Mouse (Mus musculus) MEL (cell line): Measurements from ENCODE around the gene Trmt61a. TPM values are rescaled to one million over a fixed set of nuclear protein-coding genes. Genes with fewer than 3 reads are reported as not detected.

Source experiments
- DNase-seq: peaks from one replicate; pipeline ENCODE4 v3.0.0; 2011; ENCODE audit warnings: low read depth, low spot score
- H3K27ac ChIP-seq: 2 replicates; pipeline ENCODE4 v1.5.1; 2012; ENCODE audit warnings: low read depth, mild to moderate bottlenecking, control low read depth, low read length, moderate library complexity; ENCODE audit not compliant: control insufficient read depth
- H3K27me3 ChIP-seq, 2 experiments: fragments of 150-350 bp in 1 of 2; sonication (generic) in 1 of 2; 2 replicates each; pipeline ENCODE4 v1.6.1; 2012; ENCODE audit warnings: low read length in 2 of 2, mild to moderate bottlenecking in 2 of 2, improper control_type of control experiment in 1 of 2, moderate library complexity in 1 of 2; ENCODE audit not compliant: insufficient read depth in 2 of 2, control insufficient read depth in 1 of 2
- H3K36me3 ChIP-seq, 2 experiments: 2 replicates each; pipeline ENCODE4 v1.6.1; 2012 to 2014; ENCODE audit warnings: low read length in 2 of 2, improper control_type of control experiment in 1 of 2, inconsistent platforms in 1 of 2, mild to moderate bottlenecking in 1 of 2; ENCODE audit not compliant: insufficient read depth in 2 of 2, control insufficient read depth in 1 of 2
- H3K4me1 ChIP-seq, 2 experiments: fragments of 150-350 bp in 1 of 2; sonication (generic) in 1 of 2; 2 replicates each; pipeline ENCODE4 v1.6.1; 2012; ENCODE audit warnings: low read length in 2 of 2, improper control_type of control experiment in 1 of 2, mild to moderate bottlenecking in 1 of 2; ENCODE audit not compliant: insufficient read depth in 2 of 2, control insufficient read depth in 1 of 2
- H3K4me3 ChIP-seq, 2 experiments: fragments of 150-350 bp in 1 of 2; sonication (generic) in 1 of 2; 2 replicates each; pipeline ENCODE4 v1.5.1; 2012; ENCODE audit warnings: low read depth in 2 of 2, low read length in 2 of 2, mild to moderate bottlenecking in 2 of 2, moderate library complexity in 2 of 2, control low read depth in 1 of 2, improper control_type of control experiment in 1 of 2; ENCODE audit not compliant: control insufficient read depth in 1 of 2, insufficient read depth in 1 of 2
- H3K79me2 ChIP-seq: 2 replicates; pipeline ENCODE4 v1.6.1; 2012; ENCODE audit warnings: mild to moderate bottlenecking, low read length, moderate library complexity; ENCODE audit not compliant: control insufficient read depth, poor library complexity, insufficient read depth
- H3K9ac ChIP-seq: 2 replicates; pipeline ENCODE4 v1.6.1; 2012; ENCODE audit warnings: low read depth, mild to moderate bottlenecking, control low read depth, low read length, moderate library complexity; ENCODE audit not compliant: control insufficient read depth, poor library complexity, severe bottlenecking
- H3K9me3 ChIP-seq: fragments of 150-350 bp; sonication (generic); replicated peaks from 2 replicates; pipeline ENCODE4 v1.6.1; 2012; ENCODE audit warnings: mild to moderate bottlenecking, low read length, improper control_type of control experiment, moderate library complexity; ENCODE audit not compliant: insufficient read depth
- BHLHE40 ChIP-seq: IDR thresholded peaks from 2 replicates; pipeline ENCODE4 v1.6.1; 2012; ENCODE audit warnings: low read depth, mild to moderate bottlenecking, inconsistent platforms, low read length, improper control_type of control experiment, borderline replicate concordance
- CHD1 ChIP-seq: IDR thresholded peaks from 2 replicates; pipeline ENCODE4 v1.6.1; 2012; ENCODE audit warnings: low read depth, mild to moderate bottlenecking, inconsistent platforms, low read length, improper control_type of control experiment
- CTCF ChIP-seq, 3 experiments: IDR thresholded peaks in 2 of 3; conservative IDR thresholded peaks in 1 of 3; 2 replicates each; pipeline ENCODE4 v1.5.1; 2011 to 2012; ENCODE audit warnings: low read length in 3 of 3, low read depth in 2 of 3, mild to moderate bottlenecking in 2 of 3, improper control_type of control experiment in 1 of 3, inconsistent platforms in 1 of 3, mixed read lengths in 1 of 3, moderate library complexity in 1 of 3; ENCODE audit not compliant: control insufficient read depth in 1 of 3, insufficient read depth in 1 of 3, poor library complexity in 1 of 3, severe bottlenecking in 1 of 3
- E2F4 ChIP-seq: IDR thresholded peaks from 2 replicates; pipeline ENCODE4 v1.6.1; 2011; ENCODE audit warnings: low read depth, low read length, improper control_type of control experiment, borderline replicate concordance
- ELF1 ChIP-seq: IDR thresholded peaks from 2 replicates; pipeline ENCODE4 v1.6.1; 2014; ENCODE audit warnings: low read depth, mild to moderate bottlenecking, inconsistent platforms, low read length, improper control_type of control experiment, moderate library complexity
- EP300 ChIP-seq, 2 experiments: IDR thresholded peaks; 2 replicates each; pipeline ENCODE4 v1.6.1; 2011; ENCODE audit warnings: improper control_type of control experiment in 2 of 2, low read length in 2 of 2, low read depth in 1 of 2, mild to moderate bottlenecking in 1 of 2
- ETS1 ChIP-seq: IDR thresholded peaks from 2 replicates; pipeline ENCODE4 v1.6.1; 2012; ENCODE audit warnings: low read depth, mild to moderate bottlenecking, inconsistent platforms, low read length, improper control_type of control experiment, moderate library complexity
- GATA1 ChIP-seq: IDR thresholded peaks from 2 replicates; pipeline ENCODE4 v1.6.1; 2011; ENCODE audit warnings: low read depth, low read length, improper control_type of control experiment
- HCFC1 ChIP-seq: IDR thresholded peaks from 2 replicates; pipeline ENCODE4 v1.6.1; 2012; ENCODE audit warnings: low read depth, mild to moderate bottlenecking, inconsistent platforms, low read length, improper control_type of control experiment, moderate library complexity
- KAT2A ChIP-seq: conservative IDR thresholded peaks from 2 replicates; pipeline ENCODE4 v1.6.1; 2012; ENCODE audit warnings: low read depth, low read length, improper control_type of control experiment, inconsistent platforms
- MAZ ChIP-seq: IDR thresholded peaks from 2 replicates; pipeline ENCODE4 v1.6.1; 2012; ENCODE audit warnings: low read depth, mild to moderate bottlenecking, inconsistent platforms, low read length, improper control_type of control experiment
- MXI1 ChIP-seq: IDR thresholded peaks from 2 replicates; pipeline ENCODE4 v1.6.1; 2011; ENCODE audit warnings: mild to moderate bottlenecking, low read depth, low read length, improper control_type of control experiment
- MYC ChIP-seq: IDR thresholded peaks from 2 replicates; pipeline ENCODE4 v1.6.1; 2011; ENCODE audit warnings: low read depth, mild to moderate bottlenecking, low read length, improper control_type of control experiment, moderate library complexity
- NELFE ChIP-seq: IDR thresholded peaks from 2 replicates; pipeline ENCODE4 v1.6.1; 2011; ENCODE audit warnings: low read depth, low read length, improper control_type of control experiment
- NRF1 ChIP-seq: IDR thresholded peaks from 2 replicates; pipeline ENCODE4 v1.6.1; 2014; ENCODE audit warnings: low read depth, mild to moderate bottlenecking, inconsistent platforms, low read length, improper control_type of control experiment, moderate library complexity; ENCODE audit not compliant: poor library complexity, insufficient read depth, severe bottlenecking
- POLR2A ChIP-seq, 2 experiments: IDR thresholded peaks; 2 replicates each; pipeline ENCODE4 v1.6.1; 2011 to 2012; ENCODE audit warnings: low read length in 2 of 2, mild to moderate bottlenecking in 2 of 2, control low read depth in 1 of 2, improper control_type of control experiment in 1 of 2, low read depth in 1 of 2, moderate library complexity in 1 of 2; ENCODE audit not compliant: control insufficient read depth in 1 of 2, insufficient read depth in 1 of 2, poor library complexity in 1 of 2
- POLR2AphosphoS2 ChIP-seq: IDR thresholded peaks from 2 replicates; pipeline ENCODE4 v1.6.1; 2011; ENCODE audit warnings: low read length, improper control_type of control experiment
- POLR2AphosphoS5 ChIP-seq: IDR thresholded peaks from 2 replicates; pipeline ENCODE4 v1.6.1; 2012; ENCODE audit warnings: low read depth, borderline replicate concordance, mild to moderate bottlenecking, inconsistent platforms, low read length, moderate library complexity, mixed read lengths
- RAD21 ChIP-seq: IDR thresholded peaks from 2 replicates; pipeline ENCODE4 v1.6.1; 2011; ENCODE audit warnings: mild to moderate bottlenecking, low read depth, low read length, improper control_type of control experiment
- RCOR1 ChIP-seq: IDR thresholded peaks from 2 replicates; pipeline ENCODE4 v1.6.1; 2012; ENCODE audit warnings: low read depth, mild to moderate bottlenecking, inconsistent platforms, low read length, improper control_type of control experiment
- SIN3A ChIP-seq: IDR thresholded peaks from 2 replicates; pipeline ENCODE4 v1.6.1; 2012; ENCODE audit warnings: low read length, improper control_type of control experiment, inconsistent platforms
- SMC3 ChIP-seq: IDR thresholded peaks from 2 replicates; pipeline ENCODE4 v1.6.1; 2011; ENCODE audit warnings: low read depth, low read length, improper control_type of control experiment
- TCF12 ChIP-seq: IDR thresholded peaks from 2 replicates; pipeline ENCODE4 v1.6.1; 2014; ENCODE audit warnings: low read depth, mild to moderate bottlenecking, inconsistent platforms, low read length, improper control_type of control experiment, moderate library complexity
- UBTF ChIP-seq: IDR thresholded peaks from 2 replicates; pipeline ENCODE4 v1.6.1; 2012; ENCODE audit warnings: low read depth, mild to moderate bottlenecking, inconsistent platforms, low read length, improper control_type of control experiment, moderate library complexity, borderline replicate concordance; ENCODE audit not compliant: insufficient read depth
- USF1 ChIP-seq: IDR thresholded peaks from 2 replicates; pipeline ENCODE4 v1.6.1; 2014; ENCODE audit warnings: low read depth, mild to moderate bottlenecking, inconsistent platforms, low read length, improper control_type of control experiment, moderate library complexity
- USF2 ChIP-seq, 2 experiments: IDR thresholded peaks; 2 replicates each; pipeline ENCODE4 v1.6.1; 2011 to 2012; ENCODE audit warnings: improper control_type of control experiment in 2 of 2, low read length in 2 of 2, borderline replicate concordance in 1 of 2, inconsistent platforms in 1 of 2, low read depth in 1 of 2, mild to moderate bottlenecking in 1 of 2; ENCODE audit not compliant: insufficient read depth in 1 of 2
- ZC3H11A ChIP-seq: IDR thresholded peaks from 2 replicates; pipeline ENCODE4 v1.6.1; 2012; ENCODE audit warnings: low read depth, mild to moderate bottlenecking, inconsistent platforms, low read length, improper control_type of control experiment
- ZKSCAN1 ChIP-seq: IDR thresholded peaks from 2 replicates; pipeline ENCODE4 v1.6.1; 2012; ENCODE audit warnings: low read depth, mild to moderate bottlenecking, inconsistent platforms, low read length, improper control_type of control experiment, moderate library complexity
- ZMIZ1 ChIP-seq: IDR thresholded peaks from 2 replicates; pipeline ENCODE4 v1.6.1; 2012; ENCODE audit warnings: low read depth, mild to moderate bottlenecking, inconsistent platforms, low read length, improper control_type of control experiment, moderate library complexity
- ZNF384 ChIP-seq: IDR thresholded peaks from 2 replicates; pipeline ENCODE4 v1.6.1; 2012; ENCODE audit warnings: low read depth, mild to moderate bottlenecking, inconsistent platforms, low read length, improper control_type of control experiment
- polyA plus RNA-seq, 2 experiments: library from polyadenylated mRNA; stranded (reverse) in 1 of 2; unstranded in 1 of 2; fragments of >175 nt in 1 of 2; fragments of >200 nt in 1 of 2; gene quantifications; 2 replicates each; pipeline versions ENCODE4 v1.2.1 to v1.2.4; 2012; ENCODE audit warnings: low replicate concordance in 2 of 2, low read depth in 1 of 2; ENCODE audit not compliant: insufficient read length in 2 of 2, insufficient read depth in 1 of 2, missing spikeins in 1 of 2
- total RNA-seq: library from RNA; depleted of rRNA; stranded (reverse); fragments of 300-350 nt; gene quantifications from 2 replicates; pipeline ENCODE4 v1.2.3, GENCODE M21; 2012

The Trmt61a gene
- total and polyA plus RNA-seq, 3 experiments = 41.4 to 77.5 TPM; not detected in 1

- no peak for TF ChIP-seq RCOR1
- TF ChIP-seq CHD1 = no peak
- TF ChIP-seq HCFC1 = no peak
- TF ChIP-seq CTCF (IDR thresholded peaks at IDR 0.05 in 2 of 3, conservative IDR thresholded peaks at IDR 0.05 in 1 of 3; ENCODE audit: control insufficient read depth in 1 of 3, insufficient read depth in 1 of 3, low read depth in 2 of 3, low read length in 3 of 3, poor library complexity in 1 of 3, severe bottlenecking in 1 of 3) = no peak
- no peak for TF ChIP-seq USF1
- TF ChIP-seq EP300 (IDR thresholded peaks at IDR 0.05; ENCODE audit: low read depth in 1 of 2, low read length in 2 of 2) = no peak
- TF ChIP-seq USF2 (IDR thresholded peaks at IDR 0.05; ENCODE audit: borderline replicate concordance in 1 of 2, insufficient read depth in 1 of 2, low read depth in 1 of 2, low read length in 2 of 2) = no peak
- TF ChIP-seq SIN3A = no peak
- TF ChIP-seq GATA1 = no peak
- TF ChIP-seq MXI1 = no peak
- TF ChIP-seq RAD21 = no peak
- TF ChIP-seq TCF12 = no peak
- no peak for TF ChIP-seq KAT2A
- TF ChIP-seq ETS1 = no peak
- TF ChIP-seq POLR2A (IDR thresholded peaks at IDR 0.05; ENCODE audit: control insufficient read depth in 1 of 2, insufficient read depth in 1 of 2, low read depth in 1 of 2, low read length in 2 of 2, poor library complexity in 1 of 2) = no peak
- no peak for TF ChIP-seq BHLHE40
- no peaks in the 10 kb centered on the region for H3K9me3 ChIP-seq
- no peak overlapping the region for H3K27ac ChIP-seq
- no peaks in the 10 kb centered on the region for H3K4me1 ChIP-seq
- no peak overlapping the region for H3K4me3 ChIP-seq
- peaks cover 0 to 1% of the 10 kb centered on the region in 2 experiments; a peak in 1 of 4 replicates for H3K36me3 ChIP-seq
- no peaks in the 10 kb centered on the region for H3K79me2 ChIP-seq
- no peak for DNase-seq
- no peak overlapping the region for H3K9ac ChIP-seq
- no peaks in the 10 kb centered on the region for H3K27me3 ChIP-seq
Observed at GRCm38 (mm10) chr12:111726122-111726463, 48.2 kb downstream of the Trmt61a start.

- Histone ChIP-seq H3K27me3 (no peaks in the 10 kb centered on the region), H3K79me2 (no peaks in the 10 kb centered on the region), H3K9me3 (no peaks in the 10 kb centered on the region), H3K9ac (no peak overlapping the region), H3K27ac (no peak overlapping the region), H3K4me3 (no peak overlapping the region)
- TF ChIP-seq MYC = no peak
- no peak for TF ChIP-seq MXI1
- no peak for TF ChIP-seq SMC3
- no peak for TF ChIP-seq ZMIZ1
- TF ChIP-seq ELF1 = no peak
- TF ChIP-seq ZKSCAN1 = no peak
- TF ChIP-seq HCFC1 = no peak
- TF ChIP-seq BHLHE40 = no peak
- no peak for TF ChIP-seq POLR2AphosphoS2
- no peak for TF ChIP-seq EP300 (IDR thresholded peaks at IDR 0.05; ENCODE audit: low read depth in 1 of 2, low read length in 2 of 2)
- no peak for TF ChIP-seq MAZ
- no peak for TF ChIP-seq POLR2AphosphoS5
- TF ChIP-seq ZC3H11A = no peak
- TF ChIP-seq RCOR1 = no peak
- TF ChIP-seq NRF1 = no peak
- no peak for TF ChIP-seq POLR2A (IDR thresholded peaks at IDR 0.05; ENCODE audit: control insufficient read depth in 1 of 2, insufficient read depth in 1 of 2, low read depth in 1 of 2, low read length in 2 of 2, poor library complexity in 1 of 2)
- no peak for TF ChIP-seq E2F4
- no peak for TF ChIP-seq ZNF384
- no peak for TF ChIP-seq UBTF
- TF ChIP-seq NELFE = no peak
- TF ChIP-seq, all 39 proteins: peak for 0
- no peak for DNase-seq
- peaks cover 0 to 3% of the 10 kb centered on the region in 2 experiments; a peak in 2 of 4 replicates for H3K36me3 ChIP-seq
- H3K4me1 ChIP-seq = no peaks in the 10 kb centered on the region
Observed at GRCm38 (mm10) chr12:111727956-111728355, 50.1 kb downstream of the Trmt61a start.
